Mouse (Mus musculus): ENCODE measurements at regions not wholly inside any gene's neighbourhood (a gene's known extent, or its start where the extent isn't known, plus 50 kb on each side); places are given as distances from the start of the nearest gene placed in this dataset.
A peak's percentile ranks its signal among the peaks of the same experiment; 100 is the strongest.

DNA sequence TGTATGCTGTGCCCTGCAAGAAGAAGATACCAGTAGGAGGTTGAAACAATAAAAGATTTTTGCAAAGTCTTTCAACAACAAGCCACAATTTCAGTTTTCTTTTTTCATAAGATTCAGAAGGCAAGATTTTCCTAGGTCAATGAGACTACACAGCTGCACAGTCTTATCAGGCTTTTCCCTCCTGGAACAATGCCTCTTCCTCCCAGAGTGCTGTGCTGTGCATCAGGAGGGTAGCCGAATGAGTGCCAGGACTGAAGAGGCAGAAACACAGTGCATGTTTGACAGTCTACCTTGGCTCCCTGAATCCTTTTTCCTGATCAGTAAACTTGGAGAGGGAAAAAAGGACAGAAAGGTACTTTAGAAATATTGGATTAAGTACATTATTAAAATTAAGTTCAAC lies 579.4 kb upstream of the Tbl1xr1 start:
- Histone ChIP-seq H3K27ac (ENCODE audit: low read depth) (no peak overlapping the region), H3K4me2 (no peak overlapping the region), H3K4me1 (ENCODE audit: insufficient read depth) (peaks cover 6% of the 10 kb centered on the region), H3K36me3 (ENCODE audit: insufficient read depth) (no peaks in the 10 kb centered on the region), H3K9ac (no peak overlapping the region), H3K4me3 (ENCODE audit: low read depth, low read length) (no peak overlapping the region), H3K27me3 (ENCODE audit: insufficient read depth, low read length) (no peaks in the 10 kb centered on the region), H3K9me3 (ENCODE audit: low read depth, low read length) (no peaks in the 10 kb centered on the region)
- ATAC-seq (ENCODE audit: insufficient read depth), result no peak
- peak; percentile 12 for DNase-seq
- WGBS, result 45% methylated on average over 1 of the region's 1 CpGs
- no peak for TF ChIP-seq CTCF (IDR thresholded peaks at IDR 0.05; ENCODE audit: low read depth)

DNA sequence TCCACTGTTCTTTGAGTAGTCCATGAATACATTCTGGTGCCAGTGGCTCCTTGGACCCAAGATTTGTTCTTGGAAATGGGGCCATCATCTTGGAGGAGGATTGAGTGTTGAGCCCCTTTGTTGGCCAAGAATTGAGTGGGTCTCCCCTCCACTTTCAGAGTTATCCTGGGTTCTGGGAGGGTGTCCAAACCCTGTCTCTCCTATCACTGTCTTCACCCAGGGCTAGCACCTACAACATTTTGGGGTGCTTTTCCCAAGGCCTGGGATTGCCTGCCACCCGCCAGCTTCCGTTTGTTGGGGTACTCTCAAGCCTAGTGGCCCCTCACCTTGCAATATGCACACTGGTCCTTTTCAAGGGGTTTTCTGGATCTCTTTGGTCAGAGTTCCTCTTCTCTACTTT lies 568.8 kb upstream of the Tbl1xr1 start:
- H3K36me3 ChIP-seq (ENCODE audit: insufficient read depth), result no peaks in the 10 kb centered on the region
- no peak overlapping the region for H3K4me2 ChIP-seq
- TF ChIP-seq CTCF (IDR thresholded peaks at IDR 0.05; ENCODE audit: low read depth), result no peak
- WGBS, result 98% methylated on average over 2 of the region's 2 CpGs
- no peaks in the 10 kb centered on the region for H3K4me1 ChIP-seq (ENCODE audit: insufficient read depth)
- peaks cover 27% of the 10 kb centered on the region for H3K9me3 ChIP-seq (ENCODE audit: low read depth, low read length)
- DNase-seq, result no peak
- H3K9ac ChIP-seq, result no peak overlapping the region
- no peak for ATAC-seq (ENCODE audit: insufficient read depth)
- no peak overlapping the region for H3K4me3 ChIP-seq (ENCODE audit: low read depth, low read length)
- H3K27me3 ChIP-seq (ENCODE audit: insufficient read depth, low read length), result no peaks in the 10 kb centered on the region
- H3K27ac ChIP-seq (ENCODE audit: low read depth), result no peak overlapping the region

DNA sequence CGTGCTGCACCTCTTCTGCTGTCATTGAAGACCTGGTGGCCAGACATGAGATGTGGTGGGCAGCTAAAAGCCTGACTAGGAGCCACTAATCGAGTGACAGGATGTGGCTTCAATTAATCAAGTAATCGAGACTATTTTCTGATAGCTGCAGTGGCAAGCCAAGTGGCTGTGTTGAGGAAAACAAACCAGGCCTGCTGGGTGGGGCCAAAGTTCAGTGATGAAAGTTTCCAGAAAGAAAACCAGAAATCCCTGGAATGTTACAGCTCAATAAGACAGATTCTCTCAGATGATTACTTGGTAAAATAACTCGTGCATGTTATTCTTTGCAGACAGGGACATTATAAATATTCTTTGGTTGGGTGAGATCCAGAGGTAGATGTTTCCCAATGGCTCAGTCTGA lies 564.4 kb upstream of the Tbl1xr1 start:
- no peaks in the 10 kb centered on the region for H3K4me1 ChIP-seq (ENCODE audit: insufficient read depth)
- 55% methylated on average over 4 of the region's 4 CpGs for WGBS
- no peak overlapping the region for H3K9ac ChIP-seq
- H3K4me3 ChIP-seq (ENCODE audit: low read depth, low read length), result no peak overlapping the region
- no peak for TF ChIP-seq CTCF (IDR thresholded peaks at IDR 0.05; ENCODE audit: low read depth)
- peaks cover 27% of the 10 kb centered on the region for H3K9me3 ChIP-seq (ENCODE audit: low read depth, low read length)
- no peaks in the 10 kb centered on the region for H3K36me3 ChIP-seq (ENCODE audit: insufficient read depth)
- H3K27ac ChIP-seq (ENCODE audit: low read depth), result no peak overlapping the region
- ATAC-seq (ENCODE audit: insufficient read depth), result no peak
- DNase-seq, result no peak
- no peaks in the 10 kb centered on the region for H3K27me3 ChIP-seq (ENCODE audit: insufficient read depth, low read length)
- H3K4me2 ChIP-seq, result no peak overlapping the region

DNA sequence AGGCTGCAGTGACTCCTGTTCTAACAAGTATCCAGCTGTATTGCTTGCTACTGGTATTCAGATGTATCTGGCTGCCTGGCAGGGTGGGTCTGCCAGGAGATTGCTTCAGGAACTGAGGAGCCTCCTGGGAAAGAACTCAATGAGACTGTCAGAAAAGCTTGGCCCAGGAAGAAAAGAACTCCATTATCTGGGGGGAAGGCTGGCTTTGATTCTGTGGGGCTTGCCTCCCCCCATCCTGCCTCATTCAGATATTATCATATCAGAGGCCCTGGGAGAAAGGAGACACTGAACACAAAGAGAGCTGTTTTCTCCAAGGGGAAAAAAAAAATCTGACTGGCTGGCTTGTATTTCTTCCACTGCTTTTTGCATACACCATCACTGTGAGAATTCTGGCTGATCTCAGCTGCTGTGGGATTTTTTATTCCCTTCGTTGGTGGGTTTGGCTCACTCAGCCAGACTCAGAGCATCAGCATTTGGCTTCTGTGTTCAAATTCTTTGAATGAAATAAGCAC lies 552.0 kb upstream of the Tbl1xr1 start:
- no peak overlapping the region for H3K9ac ChIP-seq
- ATAC-seq (ENCODE audit: insufficient read depth) (no peak), DNase-seq (no peak)
- no peak overlapping the region for H3K27ac ChIP-seq (ENCODE audit: low read depth)
- no peaks in the 10 kb centered on the region for H3K36me3 ChIP-seq (ENCODE audit: insufficient read depth)
- H3K9me3 ChIP-seq (ENCODE audit: low read depth, low read length), result no peaks in the 10 kb centered on the region; the same call in 1 of the 2 replicates
- H3K4me1 ChIP-seq (ENCODE audit: insufficient read depth), result no peaks in the 10 kb centered on the region
- WGBS, result 59% methylated on average over 1 of the region's 1 CpGs
- no peak overlapping the region for H3K4me3 ChIP-seq (ENCODE audit: low read depth, low read length)
- no peak for TF ChIP-seq CTCF (IDR thresholded peaks at IDR 0.05; ENCODE audit: low read depth)
- H3K27me3 ChIP-seq (ENCODE audit: insufficient read depth, low read length), result no peaks in the 10 kb centered on the region
- H3K4me2 ChIP-seq, result no peak overlapping the region

DNA sequence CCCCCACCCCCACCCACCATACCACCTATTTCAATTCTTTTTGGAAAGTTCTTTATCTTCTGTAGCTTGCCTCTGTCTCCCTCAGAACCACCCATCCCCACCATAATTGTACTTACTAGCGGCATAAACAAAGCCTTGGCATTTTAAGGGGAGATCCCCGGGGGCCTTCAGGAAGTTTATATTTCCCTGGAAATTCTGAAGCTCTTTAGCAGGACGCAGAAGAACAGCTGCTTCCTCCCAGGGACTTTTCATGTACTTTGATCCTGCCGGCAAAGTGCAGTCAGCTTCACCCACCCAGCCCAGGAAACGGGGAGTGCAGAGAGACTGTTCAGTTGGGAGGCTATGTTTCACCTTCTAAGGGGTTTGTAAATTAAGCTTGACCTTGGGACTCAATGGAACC lies 545.6 kb upstream of the Tbl1xr1 start:
- WGBS, result 17% methylated on average over 5 of the region's 5 CpGs
- DNase-seq, result peak; percentile 78
- H3K9me3 ChIP-seq (ENCODE audit: low read depth, low read length), result no peaks in the 10 kb centered on the region
- H3K4me1 ChIP-seq (ENCODE audit: insufficient read depth), result no peaks in the 10 kb centered on the region
- no peak overlapping the region for H3K4me2 ChIP-seq
- no peak for TF ChIP-seq CTCF (IDR thresholded peaks at IDR 0.05; ENCODE audit: low read depth)
- H3K36me3 ChIP-seq (ENCODE audit: insufficient read depth), result no peaks in the 10 kb centered on the region
- H3K9ac ChIP-seq, result no peak overlapping the region
- no peaks in the 10 kb centered on the region for H3K27me3 ChIP-seq (ENCODE audit: insufficient read depth, low read length)
- H3K4me3 ChIP-seq (ENCODE audit: low read depth, low read length), result no peak overlapping the region
- H3K27ac ChIP-seq (ENCODE audit: low read depth), result no peak overlapping the region
- peak; percentile 82 for ATAC-seq (ENCODE audit: insufficient read depth)

DNA sequence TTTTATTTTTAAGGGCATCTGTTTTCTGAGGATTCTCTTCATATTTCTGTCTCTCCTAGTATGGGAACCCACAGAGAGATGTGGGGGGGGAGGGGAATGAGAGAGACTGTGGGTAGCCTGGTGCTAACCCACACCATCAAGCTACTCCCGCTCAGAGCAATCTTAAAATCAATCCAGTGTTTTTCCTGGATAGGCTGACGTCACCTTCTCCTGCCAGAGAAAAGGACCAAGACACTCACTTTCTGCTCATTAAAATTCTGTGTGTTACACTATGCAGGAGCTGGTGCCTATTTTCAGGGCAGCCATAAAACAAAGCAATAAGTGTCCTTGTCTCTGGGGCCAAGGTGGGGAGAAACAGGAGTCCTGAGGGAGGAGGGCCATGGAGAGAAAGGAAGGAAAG lies 537.3 kb upstream of the Tbl1xr1 start:
- H3K36me3 ChIP-seq (ENCODE audit: insufficient read depth), result no peaks in the 10 kb centered on the region
- no peak overlapping the region for H3K27ac ChIP-seq (ENCODE audit: low read depth)
- WGBS, result 63% methylated on average over 2 of the region's 2 CpGs
- no peak overlapping the region for H3K4me2 ChIP-seq
- no peaks in the 10 kb centered on the region for H3K4me1 ChIP-seq (ENCODE audit: insufficient read depth)
- H3K4me3 ChIP-seq (ENCODE audit: low read depth, low read length), result no peak overlapping the region
- H3K9me3 ChIP-seq (ENCODE audit: low read depth, low read length), result no peaks in the 10 kb centered on the region
- no peak for ATAC-seq (ENCODE audit: insufficient read depth)
- no peak for TF ChIP-seq CTCF (IDR thresholded peaks at IDR 0.05; ENCODE audit: low read depth)
- H3K9ac ChIP-seq, result no peak overlapping the region
- DNase-seq, result no peak
- no peaks in the 10 kb centered on the region for H3K27me3 ChIP-seq (ENCODE audit: insufficient read depth, low read length)

DNA sequence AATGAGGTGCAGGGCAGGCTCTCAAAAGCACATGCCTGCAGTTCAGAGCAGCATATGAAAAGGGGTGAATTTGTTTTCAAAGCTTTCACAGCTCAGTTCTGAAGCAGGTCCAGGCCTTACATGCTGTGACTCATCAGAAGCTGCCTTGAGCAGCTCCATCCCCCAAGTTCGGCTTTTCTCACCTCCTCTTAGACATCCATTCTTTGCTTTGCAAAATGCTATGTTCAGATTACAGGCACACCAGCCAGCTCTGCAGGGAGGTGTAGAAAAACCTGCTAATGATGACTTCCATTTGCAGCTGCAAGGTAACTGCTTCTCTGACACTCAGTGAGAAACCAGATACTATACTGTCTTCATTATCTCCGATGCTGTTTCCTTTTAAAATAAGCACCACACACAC lies 532.0 kb upstream of the Tbl1xr1 start:
- 14% methylated on average over 2 of the region's 2 CpGs for WGBS
- no peak for TF ChIP-seq CTCF (IDR thresholded peaks at IDR 0.05; ENCODE audit: low read depth)
- no peaks in the 10 kb centered on the region for H3K4me1 ChIP-seq (ENCODE audit: insufficient read depth)
- H3K36me3 ChIP-seq (ENCODE audit: insufficient read depth), result no peaks in the 10 kb centered on the region
- H3K27ac ChIP-seq (ENCODE audit: low read depth), result no peak overlapping the region
- ATAC-seq (ENCODE audit: insufficient read depth), result no peak
- H3K9ac ChIP-seq, result no peak overlapping the region
- H3K9me3 ChIP-seq (ENCODE audit: low read depth, low read length), result no peaks in the 10 kb centered on the region
- no peak overlapping the region for H3K4me2 ChIP-seq
- no peak overlapping the region for H3K4me3 ChIP-seq (ENCODE audit: low read depth, low read length)
- no peaks in the 10 kb centered on the region for H3K27me3 ChIP-seq (ENCODE audit: insufficient read depth, low read length)
- no peak for DNase-seq
